Mouse (Mus musculus) limb, embryonic 14.5 days (tissue): ENCODE data around the gene Map2k6. TPM values are rescaled to one million over a fixed set of nuclear protein-coding genes. Genes with fewer than 3 reads are reported as not detected.

Source experiments
- ATAC-seq: fragments of 200-750 bp; cut with Nextera tagmentation; 2 replicates; pipeline ENCODE4 v1.8.0; 2017; ENCODE audit warnings: low read depth, moderate number of reproducible peaks, moderate TSS enrichment; ENCODE audit not compliant: low FRiP score
- DNase-seq: peaks from one replicate; pipeline ENCODE4 v3.0.0-alpha.2; 2015; ENCODE audit warnings: low spot score
- H3K27ac ChIP-seq: fragments of 300-500 bp; sonication (generic); replicated peaks from 2 replicates; pipeline ENCODE4 v1.5.1; 2014; ENCODE audit warnings: low read depth, mild to moderate bottlenecking, low read length, moderate library complexity, mixed read lengths
- H3K27me3 ChIP-seq: fragments of 300-500 bp; sonication (generic); 2 replicates; pipeline ENCODE4 v1.6.1; 2014; ENCODE audit warnings: low read length, mixed read lengths; ENCODE audit not compliant: control insufficient read depth, insufficient read depth
- H3K36me3 ChIP-seq: fragments of 300-500 bp; sonication (generic); 2 replicates; pipeline ENCODE4 v1.6.1; 2014; ENCODE audit warnings: mild to moderate bottlenecking, low read length, moderate library complexity, mixed read lengths; ENCODE audit not compliant: control insufficient read depth, insufficient read depth
- H3K4me1 ChIP-seq: fragments of 300-500 bp; sonication (generic); 2 replicates; pipeline ENCODE4 v1.6.1; 2014; ENCODE audit warnings: antibody characterized with exemption, low read length, mixed read lengths; ENCODE audit not compliant: control insufficient read depth, insufficient read depth
- H3K4me2 ChIP-seq: fragments of 300-500 bp; sonication (generic); replicated peaks from 2 replicates; pipeline ENCODE4 v1.6.1; 2014; ENCODE audit warnings: low read depth, mild to moderate bottlenecking, low read length, moderate library complexity; ENCODE audit not compliant: severe bottlenecking
- H3K4me3 ChIP-seq: fragments of 300-500 bp; sonication (generic); replicated peaks from 2 replicates; pipeline ENCODE4 v1.5.1; 2014; ENCODE audit warnings: low read length
- H3K9ac ChIP-seq: fragments of 300-500 bp; sonication (generic); 2 replicates; pipeline ENCODE4 v1.6.1; 2014; ENCODE audit warnings: mild to moderate bottlenecking, low read depth, low read length, moderate library complexity; ENCODE audit not compliant: severe bottlenecking
- H3K9me3 ChIP-seq: fragments of 300-500 bp; sonication (generic); 2 replicates; pipeline ENCODE4 v1.6.1; 2016; ENCODE audit warnings: low read length; ENCODE audit not compliant: control insufficient read depth
- POLR2A ChIP-seq: fragments of 200-500 bp; IDR thresholded peaks from 2 replicates; pipeline ENCODE4 v1.8.0; 2012; ENCODE audit warnings: inconsistent platforms, mild to moderate bottlenecking, moderate library complexity, borderline replicate concordance; ENCODE audit not compliant: insufficient read depth, insufficient read length; ENCODE audit errors: extremely low read depth
- WGBS: fragments of 180-500 bp; shearing (Covaris S2); extraction: QIAGEN DNeasy Blood & Tissue Kit; methylation state at CpG from one replicate; pipeline ENCODE4 v1.1.7; 2014; 5-methylcytosine and 5-hydroxymethylcytosine counted together
- polyA plus RNA-seq, 2 experiments: library from polyadenylated mRNA; depleted of rRNA in 1 of 2; stranded (reverse) in 1 of 2; unstranded in 1 of 2; fragments of >200 nt; fragmentation: Nextera tagmentation in 1 of 2; extraction: Ambion mirVana in 1 of 2; gene quantifications; 2 replicates each; pipeline versions ENCODE4 v1.2.1 to v1.2.3; 2012 to 2014

Map2k6 gene
- polyA plus RNA-seq, 2 experiments = 17.4 to 23.7 TPM

DNA sequence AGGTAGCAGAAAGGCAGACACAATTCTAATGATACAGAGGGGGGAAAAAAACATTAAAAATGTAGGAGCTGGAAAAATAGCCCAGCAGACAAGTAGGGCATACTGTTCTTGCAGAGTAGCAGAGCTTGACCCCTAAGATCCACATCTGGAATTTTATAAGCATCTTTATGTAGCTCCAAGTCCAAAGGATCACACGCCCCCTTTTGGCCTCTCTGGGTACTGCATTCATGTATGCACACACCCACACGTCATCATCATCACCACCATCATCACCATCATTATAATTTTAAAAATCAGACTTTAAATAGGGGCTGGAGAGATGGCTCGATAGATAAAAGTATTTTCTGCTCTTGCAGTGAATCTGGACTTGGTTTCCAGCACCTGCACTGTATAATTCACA lies 32.0 kb upstream of the Map2k6 start:
- H3K4me1 ChIP-seq = peaks cover 5% of the 10 kb centered on the region; the same call in 1 of the 2 replicates
- no peaks in the 10 kb centered on the region for H3K9me3 ChIP-seq
- no peaks in the 10 kb centered on the region for H3K36me3 ChIP-seq
- WGBS = 79% methylated on average over 3 of the region's 3 CpGs
- H3K27ac ChIP-seq = no peak overlapping the region
- ATAC-seq (no peak), DNase-seq (no peak)
- no peak overlapping the region for H3K9ac ChIP-seq
- no peak overlapping the region for H3K4me3 ChIP-seq
- H3K27me3 ChIP-seq = no peaks in the 10 kb centered on the region
- no peak overlapping the region for H3K4me2 ChIP-seq
- no peak for TF ChIP-seq POLR2A

DNA sequence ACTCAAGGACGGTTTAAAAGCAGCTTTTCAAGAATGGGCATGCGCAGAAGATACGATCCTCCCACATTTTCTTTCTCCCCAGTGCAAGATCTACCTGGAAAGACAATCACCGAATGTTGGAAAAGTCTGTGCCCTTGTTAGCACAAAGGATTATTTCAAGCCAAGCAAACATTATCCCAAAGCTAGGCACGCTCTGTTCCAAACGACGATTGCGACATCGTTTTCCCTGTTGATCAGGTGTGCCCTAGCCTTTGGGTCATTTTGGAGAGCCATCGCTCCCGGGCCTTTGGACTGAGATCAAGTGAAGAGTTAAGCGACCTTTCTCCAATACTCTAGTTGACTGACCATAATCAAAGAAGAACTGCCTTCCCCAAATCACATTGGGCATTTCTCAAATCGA lies 31.3 kb upstream of the Map2k6 start:
- Histone ChIP-seq H3K4me2 (no peak overlapping the region), H3K27ac (no peak overlapping the region), H3K4me1 (peaks cover 5% of the 10 kb centered on the region; the same call in 1 of the 2 replicates), H3K36me3 (no peaks in the 10 kb centered on the region), H3K4me3 (no peak overlapping the region), H3K27me3 (no peaks in the 10 kb centered on the region), H3K9ac (no peak overlapping the region), H3K9me3 (no peaks in the 10 kb centered on the region)
- ATAC-seq (no peak), DNase-seq (no peak)
- WGBS = 91% methylated on average over 13 of the region's 13 CpGs
- TF ChIP-seq POLR2A = no peak

DNA sequence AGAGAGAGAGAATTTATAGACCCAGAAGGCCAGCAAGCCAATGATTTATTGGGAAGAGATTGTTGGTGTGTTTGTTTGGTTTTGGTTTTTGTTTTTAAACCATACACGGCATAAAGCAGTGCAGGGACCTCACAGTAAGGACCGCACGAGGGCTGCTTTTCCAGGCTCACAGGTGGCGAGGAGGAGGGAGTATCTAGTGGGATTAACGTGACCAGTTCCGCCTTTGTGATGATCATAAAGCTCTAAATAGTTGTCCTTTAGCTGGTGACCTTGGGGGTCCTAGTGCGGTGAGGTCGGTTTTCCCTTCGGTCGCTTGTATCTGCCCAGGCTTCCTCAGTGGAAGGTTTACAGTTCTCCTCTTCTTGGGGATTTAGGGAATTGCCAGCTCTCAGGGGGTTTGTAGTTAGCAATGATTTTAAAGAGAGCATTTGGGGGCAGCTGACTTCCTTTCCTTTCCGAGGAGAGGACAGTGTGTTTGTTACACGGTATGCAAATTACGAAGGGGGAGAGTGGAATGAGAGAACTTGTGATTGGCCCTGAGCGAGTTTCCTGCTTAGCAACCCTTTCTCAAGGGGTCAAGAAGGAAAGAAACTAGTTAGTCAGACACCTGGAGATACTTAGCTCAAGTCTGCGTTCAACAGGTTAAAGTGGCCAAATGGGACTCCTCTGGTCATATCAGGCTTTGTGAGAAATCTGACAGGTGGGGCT lies 29.5 kb upstream of the Map2k6 start:
- H3K4me3 ChIP-seq = no peak overlapping the region
- H3K27ac ChIP-seq = no peak overlapping the region
- WGBS = 14% methylated on average over 15 of the region's 15 CpGs

DNA sequence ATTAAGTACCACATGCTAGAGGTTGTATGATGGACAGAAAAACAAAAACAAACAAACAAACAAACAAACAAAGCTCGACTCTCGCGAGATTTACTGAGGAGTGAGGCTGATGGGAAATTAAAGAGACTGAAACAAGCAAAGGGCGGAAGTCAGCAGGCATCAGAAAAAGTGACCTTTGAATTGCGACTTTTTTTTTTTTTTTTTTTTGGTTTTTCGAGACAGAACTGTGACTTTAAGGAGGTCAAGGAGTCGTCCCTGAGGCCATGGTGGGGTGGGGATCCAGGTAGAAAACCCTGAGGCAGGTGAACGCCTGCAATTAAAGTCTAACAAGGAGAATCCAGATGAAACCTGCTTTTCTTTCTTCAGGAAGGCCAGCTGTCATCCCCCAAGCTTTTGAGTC lies 27.1 kb upstream of the Map2k6 start:
- no peak for TF ChIP-seq POLR2A
- H3K9ac ChIP-seq = no peak overlapping the region
- no peak overlapping the region for H3K27ac ChIP-seq
- peaks cover 5% of the 10 kb centered on the region; the same call in 1 of the 2 replicates for H3K4me1 ChIP-seq
- no peak for ATAC-seq
- H3K4me2 ChIP-seq = no peak overlapping the region
- DNase-seq = no peak
- no peaks in the 10 kb centered on the region for H3K9me3 ChIP-seq
- no peaks in the 10 kb centered on the region for H3K27me3 ChIP-seq
- WGBS = 66% methylated on average over 8 of the region's 8 CpGs
- H3K36me3 ChIP-seq = no peaks in the 10 kb centered on the region
- H3K4me3 ChIP-seq = no peak overlapping the region

More for the DNA sequence above, 29.5 kb upstream of the Map2k6 start:
- DNase-seq (no peak), ATAC-seq (no peak)
- Histone ChIP-seq H3K9ac (no peak overlapping the region), H3K4me2 (0 out of 2 replicates have a peak overlapping the region, but pooled peaks have one; percentile 8), H3K4me1 (peaks cover 5% of the 10 kb centered on the region; the same call in 1 of the 2 replicates), H3K27me3 (no peaks in the 10 kb centered on the region), H3K36me3 (no peaks in the 10 kb centered on the region), H3K9me3 (no peaks in the 10 kb centered on the region)
- no peak for TF ChIP-seq POLR2A

DNA sequence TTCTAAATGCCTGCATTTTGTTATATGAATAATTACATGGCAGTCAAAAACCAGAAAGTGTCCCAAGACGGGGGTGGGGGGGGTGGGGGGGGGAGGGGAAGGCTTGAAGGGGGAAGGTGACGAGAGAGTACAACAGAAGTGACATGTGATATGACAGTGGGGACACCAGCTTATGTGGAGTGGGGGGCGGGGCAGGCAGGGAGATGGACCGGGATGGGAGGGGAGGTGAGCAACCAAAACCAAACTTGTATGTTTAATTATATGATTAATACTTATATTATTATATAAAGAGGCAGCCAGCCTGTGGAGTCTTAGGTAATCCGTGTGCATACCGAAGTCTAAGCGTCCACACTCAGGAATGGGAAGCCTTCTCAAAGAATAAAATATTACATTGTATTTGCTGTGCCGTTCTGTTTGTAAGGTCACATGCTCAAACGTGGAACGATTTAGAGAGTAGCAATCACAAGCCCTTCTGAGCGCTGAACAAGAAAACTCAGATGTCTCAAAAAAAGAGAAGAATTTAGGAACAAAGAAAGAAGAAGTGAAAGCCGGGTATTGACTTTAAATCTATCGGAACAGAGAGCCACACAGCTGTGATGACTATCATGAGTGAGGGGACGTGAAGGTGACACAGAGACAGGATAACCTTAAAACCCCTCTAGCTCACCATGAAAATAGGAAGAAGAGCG lies 26.5 kb upstream of the Map2k6 start:
- Histone ChIP-seq H3K4me2 (no peak overlapping the region), H3K36me3 (no peaks in the 10 kb centered on the region), H3K27ac (no peak overlapping the region), H3K4me1 (peaks cover 5% of the 10 kb centered on the region; the same call in 1 of the 2 replicates), H3K4me3 (no peak overlapping the region), H3K9ac (no peak overlapping the region), H3K9me3 (no peaks in the 10 kb centered on the region), H3K27me3 (no peaks in the 10 kb centered on the region)
- DNase-seq = no peak
- 78% methylated on average over 14 of the region's 15 CpGs for WGBS
- no peak for ATAC-seq
- no peak for TF ChIP-seq POLR2A
